Mouse (Mus musculus): ENCODE data around the gene Fam92b. TPM values are rescaled to one million over a fixed set of nuclear protein-coding genes. Genes with fewer than 3 reads are reported as not detected.

Fam92b gene
- 9.0 and 10.2 TPM in 2 replicates for polyA plus RNA-seq (2012; rRNA removed)

DNA sequence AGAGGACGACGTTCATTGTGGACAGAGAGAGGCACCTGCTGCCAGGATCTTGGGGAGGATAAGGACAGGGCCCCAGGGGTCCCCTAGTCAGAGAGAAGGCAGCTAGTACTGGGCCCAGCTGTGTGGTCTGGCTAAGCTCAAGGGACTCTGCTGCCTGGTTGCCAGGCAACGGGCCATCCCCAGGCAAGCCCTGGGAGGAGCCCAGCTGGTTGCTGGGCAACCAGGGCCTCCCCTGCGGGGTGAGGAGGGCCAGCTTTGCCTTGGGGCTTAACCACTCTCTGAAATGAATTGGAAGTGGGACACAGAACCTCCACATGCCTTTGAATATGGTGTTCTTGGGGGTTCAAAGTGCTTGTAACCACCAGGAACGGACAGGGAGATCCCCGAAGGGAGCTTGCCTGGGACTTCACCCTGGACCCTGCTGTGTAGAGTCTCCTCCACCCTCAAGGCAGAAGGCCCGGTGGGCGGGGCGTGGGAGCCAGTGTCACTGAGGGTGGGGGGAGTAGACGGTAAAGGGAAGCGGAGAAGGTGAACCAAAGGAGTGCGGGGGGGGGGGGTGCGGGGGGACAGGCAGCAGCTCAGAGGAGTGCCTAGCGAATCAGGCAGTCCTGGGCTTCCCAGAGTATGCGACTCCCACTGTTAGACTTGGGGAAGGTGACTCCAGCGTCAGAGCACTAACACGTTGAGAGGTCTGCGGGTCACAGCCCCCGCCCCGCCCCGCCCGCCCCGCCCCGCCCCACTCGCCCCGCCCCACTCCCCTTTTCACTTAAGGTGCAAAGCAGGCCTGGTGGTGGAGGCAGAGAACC, at the start of gene Fam92b:
TSS of gene Fam92b (minus strand) at position 149 of the 806 bp plus-strand sequence.
- no peak for DNase-seq
- Histone ChIP-seq H3K4me3 (replicated peaks; ENCODE audit: extremely low read depth, low read depth, low read length) (no peak within 1 kb of the TSS), H3K4me1 (ENCODE audit: control insufficient read depth, insufficient read depth, low read length) (no peaks in the 10 kb centered on the region)
- 8% methylated on average over 26 of the region's 26 CpGs for WGBS
- TF ChIP-seq CTCF (IDR thresholded peaks at IDR 0.05; ENCODE audit: insufficient read depth, low read length) (no peak), POLR2A (IDR thresholded peaks at IDR 0.05; ENCODE audit: borderline replicate concordance, extremely low read depth, low read depth, low read length) (no peak)

DNA sequence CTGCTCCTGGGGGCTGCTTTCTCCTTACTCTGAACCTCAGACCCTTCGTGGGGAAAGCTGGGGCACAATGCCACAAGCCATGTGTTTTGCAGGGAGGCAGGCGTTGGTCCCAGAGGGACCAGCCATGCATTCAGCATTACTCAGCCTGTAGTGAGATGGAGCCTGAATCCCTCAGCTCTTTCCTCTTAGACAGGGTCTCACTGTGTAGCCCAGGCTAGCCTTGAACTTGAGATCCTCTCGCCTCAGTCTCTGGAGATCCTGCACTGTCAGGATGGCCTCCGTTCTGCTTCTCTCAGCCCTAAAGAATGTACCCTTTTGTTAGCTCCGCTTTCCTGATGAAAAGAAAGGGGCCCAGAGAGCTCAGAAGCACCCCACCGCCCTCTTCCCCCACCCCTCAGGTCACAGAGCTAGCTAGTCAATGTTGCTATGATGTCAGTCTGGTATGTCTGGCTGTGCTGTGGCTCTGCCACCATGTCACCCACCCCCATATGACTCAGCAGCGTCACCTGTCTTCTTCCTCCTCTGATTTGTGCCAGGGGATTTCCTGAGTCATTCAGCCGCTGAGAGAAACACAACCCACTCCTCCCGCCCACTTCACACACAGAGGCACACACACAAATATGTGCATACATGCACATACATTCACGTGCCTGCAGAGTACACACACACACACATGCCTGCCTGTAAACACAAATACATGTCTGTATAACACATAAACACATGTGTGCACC, 48.3 kb upstream of the Fam92b start:
- no peak overlapping the region for H3K4me3 ChIP-seq (replicated peaks; ENCODE audit: extremely low read depth, low read depth, low read length)
- 45% methylated on average over 10 of the region's 10 CpGs for whole genome bisulfite sequencing
- TF ChIP-seq CTCF (IDR thresholded peaks at IDR 0.05; ENCODE audit: insufficient read depth, low read length) = no peak
- TF ChIP-seq POLR2A (IDR thresholded peaks at IDR 0.05; ENCODE audit: borderline replicate concordance, extremely low read depth, low read depth, low read length) = no peak
- DNase-seq = no peak
- H3K4me1 ChIP-seq (ENCODE audit: control insufficient read depth, insufficient read depth, low read length) = peaks cover 6% of the 10 kb centered on the region

DNA sequence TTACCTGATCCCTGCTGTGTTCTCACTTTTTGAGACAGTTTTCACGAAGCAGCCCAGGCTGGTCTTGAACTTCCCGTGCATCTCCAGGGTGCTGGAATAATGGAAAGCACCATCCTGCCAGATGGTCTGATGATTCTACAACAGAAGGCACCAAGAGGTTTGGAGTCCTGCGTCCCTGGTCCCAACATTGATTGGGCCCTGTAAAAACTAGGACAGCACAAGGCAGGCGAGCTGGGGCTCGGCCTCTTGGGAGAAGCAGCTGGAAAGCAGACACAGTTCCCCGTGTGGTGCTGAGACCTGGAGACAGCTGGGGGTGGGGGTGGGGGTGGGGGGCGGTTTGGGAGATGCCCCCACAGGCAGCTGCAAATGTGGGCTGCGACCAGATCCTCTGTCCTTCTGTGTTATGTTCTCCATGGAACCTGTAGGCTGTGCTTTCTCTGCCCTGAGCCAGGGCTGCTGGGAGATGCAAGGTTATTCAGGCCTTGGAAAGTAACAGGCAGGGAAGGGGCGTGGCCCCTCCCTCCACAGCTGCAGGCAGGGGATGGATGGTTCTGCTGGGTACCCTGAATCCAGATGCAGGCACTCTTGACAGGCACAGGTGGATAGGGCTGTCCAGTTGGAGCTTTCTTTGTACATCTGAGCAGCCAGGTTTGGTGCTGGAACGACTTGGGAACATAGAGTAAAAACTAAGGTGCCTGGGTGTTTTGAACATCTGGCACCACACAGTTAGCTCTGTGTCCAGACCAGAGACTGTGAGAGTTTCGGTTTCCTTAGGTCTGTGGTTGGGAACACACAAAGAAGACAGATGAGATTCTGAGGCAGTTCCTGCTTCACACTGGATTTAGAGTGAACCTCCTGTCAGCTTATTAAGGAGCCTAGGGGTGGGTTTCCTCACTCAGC, 47.5 kb upstream of the Fam92b start:
- WGBS = 68% methylated on average over 11 of the region's 11 CpGs
- no peak overlapping the region for H3K4me3 ChIP-seq (replicated peaks; ENCODE audit: extremely low read depth, low read depth, low read length)
- no peak for TF ChIP-seq CTCF (IDR thresholded peaks at IDR 0.05; ENCODE audit: insufficient read depth, low read length)
- no peak for TF ChIP-seq POLR2A (IDR thresholded peaks at IDR 0.05; ENCODE audit: borderline replicate concordance, extremely low read depth, low read depth, low read length)
- peaks cover 3% of the 10 kb centered on the region; the same call in 1 of the 2 replicates for H3K4me1 ChIP-seq (ENCODE audit: control insufficient read depth, insufficient read depth, low read length)
- DNase-seq = no peak

DNA sequence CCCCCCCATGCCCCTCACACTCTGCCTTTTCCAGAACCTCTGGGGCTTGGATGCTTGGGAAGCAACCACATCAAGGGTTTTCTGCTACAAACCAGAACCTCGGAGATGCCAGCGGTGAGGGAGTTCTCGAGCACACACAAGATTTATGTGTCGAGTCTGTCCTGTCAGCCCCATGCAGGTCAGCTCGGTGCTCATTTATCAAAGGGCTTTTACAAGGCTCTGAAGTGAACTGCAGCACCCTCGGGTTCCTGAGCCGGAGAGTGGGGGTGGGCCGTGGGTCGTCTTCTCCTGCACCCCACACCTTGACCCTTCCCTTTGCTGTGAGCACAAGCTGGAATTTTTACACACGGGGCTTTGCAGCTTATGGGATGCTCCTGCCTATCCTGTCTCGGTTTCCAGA, 45.3 kb upstream of the Fam92b start:
- 75% methylated on average over 11 of the region's 11 CpGs for WGBS
- no peak for DNase-seq
- TF ChIP-seq CTCF (IDR thresholded peaks at IDR 0.05; ENCODE audit: insufficient read depth, low read length) (no peak), POLR2A (IDR thresholded peaks at IDR 0.05; ENCODE audit: borderline replicate concordance, extremely low read depth, low read depth, low read length) (no peak)

DNA sequence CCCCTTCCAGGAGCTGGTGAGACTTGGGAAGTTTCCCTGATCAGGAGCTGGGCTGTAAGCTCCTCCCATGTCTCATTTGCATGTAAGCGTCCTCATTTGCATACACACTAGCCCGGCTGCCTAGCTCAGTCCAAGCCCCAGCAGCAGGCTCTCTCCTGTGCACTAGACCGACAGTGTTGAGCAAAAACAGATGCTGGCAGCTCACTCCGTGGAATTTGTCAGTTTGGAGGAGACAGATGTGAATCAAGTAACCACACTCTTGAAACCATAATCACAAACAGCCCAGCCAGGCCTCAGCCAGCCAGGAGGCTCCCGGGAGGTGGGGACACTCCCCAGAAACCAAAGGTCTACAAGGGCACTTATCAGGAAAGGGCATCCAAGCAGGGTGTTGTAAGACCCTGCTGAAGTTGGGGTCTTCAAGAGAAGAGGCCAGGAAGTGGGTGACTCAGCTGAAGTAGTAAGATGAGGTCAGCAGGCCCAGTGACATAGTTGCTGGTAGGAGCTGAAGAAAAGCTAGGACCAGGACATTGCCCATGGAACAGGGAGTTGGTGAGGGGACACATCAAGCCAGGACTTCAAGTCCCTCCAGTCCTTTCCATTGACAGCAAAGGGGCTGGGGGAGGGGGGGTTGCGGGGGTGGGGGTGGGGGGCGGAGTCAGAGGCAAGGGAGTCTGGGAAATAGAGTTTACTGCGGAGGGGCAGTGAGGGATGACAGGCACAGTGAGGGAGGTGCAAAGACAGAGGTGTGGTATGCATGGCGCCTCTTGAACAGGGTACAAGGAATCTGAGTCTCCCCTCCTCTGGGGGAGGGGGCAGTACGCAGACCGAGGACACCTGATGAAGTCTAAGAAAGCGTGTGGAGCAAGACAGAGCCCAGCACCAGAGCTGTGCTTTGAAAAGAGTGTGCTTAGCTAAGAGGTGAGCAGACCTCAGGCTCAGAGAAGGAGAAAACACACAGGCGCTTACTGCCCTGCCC, 39.9 kb upstream of the Fam92b start:
- WGBS = 42% methylated on average over 13 of the region's 13 CpGs

More for the DNA sequence above, 45.3 kb upstream of the Fam92b start:
- no peak overlapping the region for H3K4me3 ChIP-seq (replicated peaks; ENCODE audit: extremely low read depth, low read depth, low read length)
- no peaks in the 10 kb centered on the region for H3K4me1 ChIP-seq (ENCODE audit: control insufficient read depth, insufficient read depth, low read length)

DNA sequence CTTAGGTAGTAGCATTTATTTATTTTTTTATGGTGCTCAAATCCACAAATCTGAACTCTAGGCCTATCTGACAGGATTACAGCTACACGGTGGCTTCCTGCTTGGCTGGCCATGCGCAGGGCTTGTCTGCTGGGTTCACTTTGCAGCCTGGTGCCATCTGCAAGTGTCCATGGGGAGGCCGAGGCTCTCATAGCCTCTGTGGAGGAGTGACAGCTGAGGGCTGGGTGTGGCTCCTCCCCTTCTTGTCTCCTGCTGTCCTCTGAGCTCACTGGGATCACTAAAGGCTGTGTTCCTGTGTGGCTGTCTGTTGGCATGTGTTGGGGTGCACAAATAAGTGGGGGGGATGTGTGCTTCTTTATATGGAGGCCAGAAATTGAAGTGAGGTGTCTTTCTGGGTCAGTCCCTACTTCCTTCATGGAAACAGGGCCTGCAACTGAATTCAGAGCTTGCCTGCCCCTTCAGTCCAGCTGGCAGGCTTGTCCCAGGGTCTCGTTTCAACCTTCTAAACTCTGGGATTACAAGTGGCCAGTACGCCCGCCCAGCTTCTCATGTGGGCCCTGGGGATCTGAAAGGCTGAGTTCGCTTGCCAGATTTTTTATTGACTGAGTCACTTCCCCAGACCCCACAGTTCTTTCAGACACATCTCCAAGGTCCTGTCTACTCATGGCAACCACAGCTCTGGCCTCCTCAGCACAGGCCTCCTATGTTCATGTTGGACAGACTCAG, 38.3 kb upstream of the Fam92b start:
- H3K4me1 ChIP-seq (ENCODE audit: control insufficient read depth, insufficient read depth, low read length) = no peaks in the 10 kb centered on the region
- no peak for DNase-seq
- TF ChIP-seq CTCF (IDR thresholded peaks at IDR 0.05; ENCODE audit: insufficient read depth, low read length) (no peak), POLR2A (IDR thresholded peaks at IDR 0.05; ENCODE audit: borderline replicate concordance, extremely low read depth, low read depth, low read length) (no peak)
- 62% methylated on average over 7 of the region's 7 CpGs for WGBS
- H3K4me3 ChIP-seq (replicated peaks; ENCODE audit: extremely low read depth, low read depth, low read length) = no peak overlapping the region

More for the DNA sequence above, 39.9 kb upstream of the Fam92b start:
- no peaks in the 10 kb centered on the region for H3K4me1 ChIP-seq (ENCODE audit: control insufficient read depth, insufficient read depth, low read length)
- no peak overlapping the region for H3K4me3 ChIP-seq (replicated peaks; ENCODE audit: extremely low read depth, low read depth, low read length)
- no peak for DNase-seq
- TF ChIP-seq POLR2A (IDR thresholded peaks at IDR 0.05; ENCODE audit: borderline replicate concordance, extremely low read depth, low read depth, low read length) (no peak), CTCF (IDR thresholded peaks at IDR 0.05; ENCODE audit: insufficient read depth, low read length) (no peak)

DNA sequence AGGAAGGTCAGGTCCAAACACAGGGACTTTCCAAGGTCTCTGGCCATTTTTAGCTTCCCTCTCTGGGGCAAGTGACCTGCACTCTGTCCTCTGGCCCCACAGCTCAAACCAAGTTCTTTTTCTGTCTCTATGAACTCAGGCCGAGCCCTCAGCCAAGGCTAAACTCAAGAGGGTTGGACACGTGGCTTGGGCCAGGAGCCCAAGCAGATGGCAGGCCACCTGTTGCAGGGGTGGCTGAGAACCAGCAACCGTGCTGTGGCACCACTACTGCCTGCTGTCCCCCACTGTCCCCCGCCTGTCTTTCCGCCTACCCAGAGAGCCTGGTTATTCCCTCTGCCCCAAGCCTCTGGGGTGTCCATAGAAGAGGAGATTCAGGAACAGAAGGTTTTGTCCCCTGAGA, 36.7 kb upstream of the Fam92b start:
- Histone ChIP-seq H3K4me3 (replicated peaks; ENCODE audit: extremely low read depth, low read depth, low read length) (no peak overlapping the region), H3K4me1 (ENCODE audit: control insufficient read depth, insufficient read depth, low read length) (no peaks in the 10 kb centered on the region)
- TF ChIP-seq CTCF (IDR thresholded peaks at IDR 0.05; ENCODE audit: insufficient read depth, low read length) (no peak), POLR2A (IDR thresholded peaks at IDR 0.05; ENCODE audit: borderline replicate concordance, extremely low read depth, low read depth, low read length) (no peak)
- WGBS = 84% methylated on average over 5 of the region's 5 CpGs
- no peak for DNase-seq

DNA sequence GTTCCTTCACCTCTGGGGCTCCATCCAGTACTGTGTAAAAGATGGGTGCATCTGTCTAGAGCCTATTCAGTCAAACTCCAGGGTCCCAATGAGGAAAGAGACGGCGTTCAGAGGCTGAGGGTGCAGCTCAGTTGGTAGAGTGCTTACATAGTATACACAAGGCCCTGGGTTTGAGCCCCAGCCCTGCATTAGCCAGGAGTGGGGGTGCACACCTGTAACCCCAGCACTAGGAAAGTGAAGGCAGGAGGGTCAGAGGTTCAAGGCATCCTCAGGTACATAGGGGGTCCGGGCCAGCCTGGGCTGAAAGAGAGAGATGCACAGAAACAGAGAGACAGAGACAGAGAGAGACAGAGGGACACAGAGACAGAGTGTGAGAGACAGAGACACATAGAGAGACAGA, 36.0 kb upstream of the Fam92b start:
- 96% methylated on average over 3 of the region's 3 CpGs for whole genome bisulfite sequencing
- no peaks in the 10 kb centered on the region for H3K4me1 ChIP-seq (ENCODE audit: control insufficient read depth, insufficient read depth, low read length)
- DNase-seq = no peak
- no peak overlapping the region for H3K4me3 ChIP-seq (replicated peaks; ENCODE audit: extremely low read depth, low read depth, low read length)
- TF ChIP-seq CTCF (IDR thresholded peaks at IDR 0.05; ENCODE audit: insufficient read depth, low read length) (no peak), POLR2A (IDR thresholded peaks at IDR 0.05; ENCODE audit: borderline replicate concordance, extremely low read depth, low read depth, low read length) (no peak)

Measured in lung, adult 2 months (tissue).